Mouse (Mus musculus): Measurements from ENCODE around the gene Aurkaip1. TPM values are rescaled to one million over a fixed set of nuclear protein-coding genes. Genes with fewer than 3 reads are reported as not detected.

The Aurkaip1 gene
- polyA plus RNA-seq, 1 experiment from 2014 or later = 127 TPM

GRCm38 (mm10) chr4:155829866-155830265, 1.2 kb upstream of the Aurkaip1 start:
- ATAC-seq = no peak
- TF ChIP-seq CTCF (IDR thresholded peaks at IDR 0.05) = no peak
- ChIA-PET CTCF (no interaction called here), POLR2A (no interaction called here)
- DNase-seq (ENCODE audit: low read depth, low spot score) = no peak
- no peaks in the 10 kb centered on the region for H3K27me3 ChIP-seq
- in situ Hi-C loops (cut with MboI; ENCODE audit: low pct_unique_long_range_greater_than_20kb) = loop anchor here (5.0 kb wide), 2 partner anchors 37 to 62 kb away; partner anchors contain the start of genes Acap3, Cptp, Ints11 and Pusl1

GRCm38 (mm10) chr4:155830596-155830995, 476 bp upstream of the Aurkaip1 start:
- DNase-seq (ENCODE audit: low read depth, low spot score) = no peak
- in situ Hi-C loops (cut with MboI; ENCODE audit: low pct_unique_long_range_greater_than_20kb) = loop anchor here (5.0 kb wide), 2 partner anchors 37 to 62 kb away; partner anchors contain the start of genes Acap3, Cptp, Ints11 and Pusl1
- ChIA-PET POLR2A (no interaction called here), CTCF (no interaction called here)
- TF ChIP-seq CTCF (IDR thresholded peaks at IDR 0.05) = no peak
- no peaks in the 10 kb centered on the region for H3K27me3 ChIP-seq
- no peak for ATAC-seq

GRCm38 (mm10) chr4:155831831-155832230, 759 bp downstream of the Aurkaip1 start:
- CTCF ChIA-PET = interaction anchor here (0.7 to 1.3 kb wide), 3 partner anchors 15 to 37 kb away, joined by 3 read pairs; partner anchors contain the start of genes Cptp and Dvl1
- DNase-seq (ENCODE audit: low read depth, low spot score) (no peak), ATAC-seq (no peak)

GRCm38 (mm10) chr4:155832321-155832720, 1.2 kb downstream of the Aurkaip1 start:
- in situ Hi-C loops (cut with MboI; ENCODE audit: low pct_unique_long_range_greater_than_20kb) = loop anchor here (5.0 kb wide), 2 partner anchors 35 to 60 kb away; partner anchors contain the start of genes Acap3, Cptp, Ints11 and Pusl1
- ChIA-PET POLR2A (interaction anchor here (1.3 to 1.9 kb wide), 2 partner anchors 31 to 37 kb away, joined by 4 read pairs; partner anchors contain the start of genes Cptp, Ints11 and Tas1r3), CTCF (interaction anchor here (1.3 kb wide), 1 partner anchor 14 kb away, joined by 3 read pairs; the partner anchor contains the start of gene Dvl1)
- DNase-seq (ENCODE audit: low read depth, low spot score) (no peak), ATAC-seq (no peak)
- no peak for TF ChIP-seq CTCF (IDR thresholded peaks at IDR 0.05)
- H3K27me3 ChIP-seq = no peaks in the 10 kb centered on the region

More at GRCm38 (mm10) chr4:155831831-155832230, 759 bp downstream of the Aurkaip1 start:
- POLR2A ChIA-PET = interaction anchor here (1.3 to 1.9 kb wide), 2 partner anchors 32 to 38 kb away, joined by 4 read pairs; partner anchors contain the start of genes Cptp, Ints11 and Tas1r3
- TF ChIP-seq CTCF (IDR thresholded peaks at IDR 0.05) = no peak
- in situ Hi-C loops (cut with MboI; ENCODE audit: low pct_unique_long_range_greater_than_20kb) = loop anchor here (5.0 kb wide), 2 partner anchors 35 to 60 kb away; partner anchors contain the start of genes Acap3, Cptp, Ints11 and Pusl1
- no peaks in the 10 kb centered on the region for H3K27me3 ChIP-seq

- H3K27me3 ChIP-seq = no peaks in the 10 kb centered on the region
- ChIA-PET CTCF (interaction anchor here (0.9 to 2.3 kb wide), 8 partner anchors 9 to 66 kb away, joined by 3 to 22 read pairs (median 6); partner anchors contain the start of gene Dvl1), POLR2A (interaction anchor here (1.1 to 1.9 kb wide), 3 partner anchors 16 to 30 kb away, joined by 3 to 6 read pairs (median 4); partner anchors contain the start of gene Tas1r3)
- DNase-seq (ENCODE audit: low read depth, low spot score) = no peak
- no peak for TF ChIP-seq CTCF (IDR thresholded peaks at IDR 0.05)
- ATAC-seq = no peak
- in situ Hi-C loops (cut with MboI; ENCODE audit: low pct_unique_long_range_greater_than_20kb) = loop anchor here (5.0 kb wide), 2 partner anchors 34 to 59 kb away; partner anchors contain the start of genes Acap3, Cptp, Ints11 and Pusl1
Measured at GRCm38 (mm10) chr4:155833234-155833633, 2.2 kb downstream of the Aurkaip1 start.

GRCm38 (mm10) chr4:155833836-155834235, 2.8 kb downstream of the Aurkaip1 start:
- ChIA-PET POLR2A (interaction anchor here (1.1 to 1.3 kb wide), 2 partner anchors 15 to 22 kb away, joined by 3 to 6 read pairs; no protein-coding TSS in a partner anchor), CTCF (interaction anchor here (0.9 to 2.3 kb wide), 10 partner anchors 10 to 67 kb away, joined by 3 to 22 read pairs (median 4); partner anchors contain the start of gene Dvl1)
- H3K27me3 ChIP-seq = no peaks in the 10 kb centered on the region
- DNase-seq (ENCODE audit: low read depth, low spot score) (no peak), ATAC-seq (no peak)
- TF ChIP-seq CTCF (IDR thresholded peaks at IDR 0.05) = peak; percentile 80
- in situ Hi-C loops (cut with MboI; ENCODE audit: low pct_unique_long_range_greater_than_20kb) = loop anchor here (5.0 kb wide), 2 partner anchors 33 to 58 kb away; partner anchors contain the start of genes Acap3, Cptp, Ints11 and Pusl1

GRCm38 (mm10) chr4:155837404-155838010, 6.4 kb downstream of the Aurkaip1 start:
- TF ChIP-seq CTCF (IDR thresholded peaks at IDR 0.05) = no peak
- ATAC-seq (peak; percentile 72), DNase-seq (ENCODE audit: low read depth, low spot score) (peak; percentile 80)
- in situ Hi-C loops (cut with MboI; ENCODE audit: low pct_unique_long_range_greater_than_20kb) = no loop called here
- ChIA-PET CTCF (no interaction called here), POLR2A (no interaction called here)
- no peaks in the 10 kb centered on the region for H3K27me3 ChIP-seq

GRCm38 (mm10) chr4:155838187-155839153, 7.4 kb downstream of the Aurkaip1 start:
- no peak for ATAC-seq
- H3K27me3 ChIP-seq = no peaks in the 10 kb centered on the region
- TF ChIP-seq CTCF (IDR thresholded peaks at IDR 0.05) = no peak
- no peak for DNase-seq (ENCODE audit: low read depth, low spot score)
- POLR2A ChIA-PET = interaction anchor here (1.4 kb wide), 1 partner anchor 10 kb away, joined by 4 read pairs; no protein-coding TSS in a partner anchor
- in situ Hi-C loops (cut with MboI; ENCODE audit: low pct_unique_long_range_greater_than_20kb) = no loop called here
- CTCF ChIA-PET = no interaction called here

- TF ChIP-seq CTCF (IDR thresholded peaks at IDR 0.05) = no peak
- ChIA-PET CTCF (no interaction called here), POLR2A (interaction anchor here (1.4 kb wide), 1 partner anchor 9 kb away, joined by 4 read pairs; no protein-coding TSS in a partner anchor)
- ATAC-seq (no peak), DNase-seq (ENCODE audit: low read depth, low spot score) (no peak)
- in situ Hi-C loops (cut with MboI; ENCODE audit: low pct_unique_long_range_greater_than_20kb) = no loop called here
- H3K27me3 ChIP-seq = no peaks in the 10 kb centered on the region
Measured at GRCm38 (mm10) chr4:155839483-155839910, 8.4 kb downstream of the Aurkaip1 start, which contains the start of gene Mxra8. Gene Mxra8 (plus strand): TSS chr4:155839680.
